Mouse (Mus musculus): ENCODE results near the gene Mdm2. TPM values are rescaled to one million over a fixed set of nuclear protein-coding genes. Genes with fewer than 3 reads are reported as not detected.
A peak's percentile ranks its signal among the peaks of the same experiment; 100 is the strongest.

Mdm2 gene
- polyA plus RNA-seq, 2 experiments, result 32.9 to 59.9 TPM

- WGBS, result 10% methylated on average over 8 of the region's 8 CpGs
- Histone ChIP-seq H3K4me3 (replicated peaks; ENCODE audit: low read length) (no peak overlapping the region), H3K27me3 (ENCODE audit: control insufficient read depth, insufficient read depth, low read length) (no peaks in the 10 kb centered on the region), H3K4me2 (replicated peaks; ENCODE audit: low read depth, low read length, severe bottlenecking) (no peak overlapping the region), H3K4me1 (ENCODE audit: control insufficient read depth, insufficient read depth, low read length) (peaks cover 16% of the 10 kb centered on the region), H3K9ac (ENCODE audit: low read depth, low read length, severe bottlenecking) (no peak overlapping the region), H3K27ac (replicated peaks; ENCODE audit: low read depth, low read length) (no peak overlapping the region; the same call in 1 of the 2 replicates), H3K9me3 (ENCODE audit: control insufficient read depth, low read length) (no peaks in the 10 kb centered on the region), H3K36me3 (ENCODE audit: control insufficient read depth, insufficient read depth, low read length) (no peaks in the 10 kb centered on the region)
- no peak for TF ChIP-seq POLR2A (IDR thresholded peaks at IDR 0.05; ENCODE audit: borderline replicate concordance, extremely low read depth, insufficient read depth, insufficient read length)
- DNase-seq (ENCODE audit: low spot score), result no peak
- peak; percentile 70; the same call in 1 of the 2 replicates for ATAC-seq (ENCODE audit: low FRiP score, low read depth)
Measured at GRCm38 (mm10) chr10:117644429-117644748, 66.2 kb downstream of the Mdm2 start.

GRCm38 (mm10) chr10:117643711-117644428, 66.7 kb downstream of the Mdm2 start:
- H3K27ac ChIP-seq (replicated peaks; ENCODE audit: low read depth, low read length), result no peak overlapping the region
- peak; percentile 21; the same call in 1 of the 2 replicates for ATAC-seq (ENCODE audit: low FRiP score, low read depth)
- H3K4me2 ChIP-seq (replicated peaks; ENCODE audit: low read depth, low read length, severe bottlenecking), result no peak overlapping the region

GRCm38 (mm10) chr10:117643302-117643701, 67.3 kb downstream of the Mdm2 start:
- Histone ChIP-seq H3K4me2 (replicated peaks; ENCODE audit: low read depth, low read length, severe bottlenecking) (no peak overlapping the region), H3K4me3 (replicated peaks; ENCODE audit: low read length) (no peak overlapping the region), H3K36me3 (ENCODE audit: control insufficient read depth, insufficient read depth, low read length) (no peaks in the 10 kb centered on the region), H3K4me1 (ENCODE audit: control insufficient read depth, insufficient read depth, low read length) (peaks cover 16% of the 10 kb centered on the region), H3K9me3 (ENCODE audit: control insufficient read depth, low read length) (no peaks in the 10 kb centered on the region), H3K9ac (ENCODE audit: low read depth, low read length, severe bottlenecking) (no peak overlapping the region), H3K27me3 (ENCODE audit: control insufficient read depth, insufficient read depth, low read length) (no peaks in the 10 kb centered on the region), H3K27ac (replicated peaks; ENCODE audit: low read depth, low read length) (no peak overlapping the region)
- ATAC-seq (ENCODE audit: low FRiP score, low read depth), result no peak
- no peak for TF ChIP-seq POLR2A (IDR thresholded peaks at IDR 0.05; ENCODE audit: borderline replicate concordance, extremely low read depth, insufficient read depth, insufficient read length)
- no peak for DNase-seq (ENCODE audit: low spot score)
- 75% methylated on average over 6 of the region's 6 CpGs for WGBS

More at GRCm38 (mm10) chr10:117643711-117644428, 66.7 kb downstream of the Mdm2 start:
- Histone ChIP-seq H3K4me1 (ENCODE audit: control insufficient read depth, insufficient read depth, low read length) (peaks cover 16% of the 10 kb centered on the region), H3K4me3 (replicated peaks; ENCODE audit: low read length) (no peak overlapping the region), H3K36me3 (ENCODE audit: control insufficient read depth, insufficient read depth, low read length) (no peaks in the 10 kb centered on the region), H3K9me3 (ENCODE audit: control insufficient read depth, low read length) (no peaks in the 10 kb centered on the region), H3K27me3 (ENCODE audit: control insufficient read depth, insufficient read depth, low read length) (no peaks in the 10 kb centered on the region), H3K9ac (ENCODE audit: low read depth, low read length, severe bottlenecking) (no peak overlapping the region)
- WGBS, result 62% methylated on average over 12 of the region's 12 CpGs
- TF ChIP-seq POLR2A (IDR thresholded peaks at IDR 0.05; ENCODE audit: borderline replicate concordance, extremely low read depth, insufficient read depth, insufficient read length), result no peak
- no peak for DNase-seq (ENCODE audit: low spot score)

- 93% methylated on average over 15 of the region's 15 CpGs for WGBS
- Histone ChIP-seq H3K9me3 (ENCODE audit: control insufficient read depth, low read length) (no peaks in the 10 kb centered on the region), H3K4me3 (replicated peaks; ENCODE audit: low read length) (no peak overlapping the region), H3K4me1 (ENCODE audit: control insufficient read depth, insufficient read depth, low read length) (peaks cover 16% of the 10 kb centered on the region), H3K4me2 (replicated peaks; ENCODE audit: low read depth, low read length, severe bottlenecking) (no peak overlapping the region), H3K27ac (replicated peaks; ENCODE audit: low read depth, low read length) (no peak overlapping the region), H3K27me3 (ENCODE audit: control insufficient read depth, insufficient read depth, low read length) (no peaks in the 10 kb centered on the region), H3K9ac (ENCODE audit: low read depth, low read length, severe bottlenecking) (no peak overlapping the region), H3K36me3 (ENCODE audit: control insufficient read depth, insufficient read depth, low read length) (no peaks in the 10 kb centered on the region)
- DNase-seq (ENCODE audit: low spot score) (no peak), ATAC-seq (ENCODE audit: low FRiP score, low read depth) (no peak)
- TF ChIP-seq POLR2A (IDR thresholded peaks at IDR 0.05; ENCODE audit: borderline replicate concordance, extremely low read depth, insufficient read depth, insufficient read length), result no peak
Measured at GRCm38 (mm10) chr10:117642491-117643262, 67.9 kb downstream of the Mdm2 start.

- WGBS, result 84% methylated on average over 9 of the region's 9 CpGs
- no peak for TF ChIP-seq POLR2A (IDR thresholded peaks at IDR 0.05; ENCODE audit: borderline replicate concordance, extremely low read depth, insufficient read depth, insufficient read length)
- Histone ChIP-seq H3K36me3 (ENCODE audit: control insufficient read depth, insufficient read depth, low read length) (no peaks in the 10 kb centered on the region), H3K27me3 (ENCODE audit: control insufficient read depth, insufficient read depth, low read length) (no peaks in the 10 kb centered on the region), H3K4me1 (ENCODE audit: control insufficient read depth, insufficient read depth, low read length) (peaks cover 16% of the 10 kb centered on the region), H3K9ac (ENCODE audit: low read depth, low read length, severe bottlenecking) (no peak overlapping the region), H3K27ac (replicated peaks; ENCODE audit: low read depth, low read length) (no peak overlapping the region), H3K9me3 (ENCODE audit: control insufficient read depth, low read length) (no peaks in the 10 kb centered on the region), H3K4me3 (replicated peaks; ENCODE audit: low read length) (no peak overlapping the region), H3K4me2 (replicated peaks; ENCODE audit: low read depth, low read length, severe bottlenecking) (no peak overlapping the region)
- DNase-seq (ENCODE audit: low spot score) (no peak), ATAC-seq (ENCODE audit: low FRiP score, low read depth) (no peak)
Measured at GRCm38 (mm10) chr10:117642201-117642450, 68.4 kb downstream of the Mdm2 start.

All from limb, embryonic 14.5 days (tissue).